21 mouse cellular contexts compared by ENCODE assay signal in genomic region chr4:47363134-47363533, GRCm38 (mm10). TPM values are rescaled to one million over a fixed set of nuclear protein-coding genes. Genes with fewer than 3 reads are reported as not detected.
DNase-seq lines count a peak whose midpoint lies in the region; ATAC-seq and TF ChIP-seq lines count a peak whose summit lies in the region.
"Had no signal": no experiment of that assay in that cellular context is flagged by ENCODE, and none has a peak within 500 bp of the region (broad histone marks: within the 10 kb centered on the region; RNA-seq: fewer than 3 reads in every experiment).

No protein-coding gene starts in this region.

- H3K36me3 ChIP-seq in heart, embryonic 11.5 days (ENCODE audit: control insufficient read depth, insufficient read depth, low read length) = no peaks in the 10 kb centered on the region
- no peaks in the 10 kb centered on the region for H3K36me3 ChIP-seq in kidney, postnatal 0 days (ENCODE audit: insufficient read depth, low read length)
- H3K36me3 ChIP-seq in midbrain, embryonic 14.5 days (ENCODE audit: control insufficient read depth, insufficient read depth, low read length) = no peaks in the 10 kb centered on the region
- peaks cover 10% of the 10 kb centered on the region; the same call in 1 of the 2 replicates for H3K36me3 ChIP-seq in midbrain, embryonic 10.5 days
- no peaks in the 10 kb centered on the region for H3K36me3 ChIP-seq in forebrain, embryonic 11.5 days (ENCODE audit: control insufficient read depth, insufficient read depth, low read length)
- H3K36me3 ChIP-seq: hindbrain, embryonic 12.5 days; midbrain, embryonic 15.5 days had no signal

- ATAC-seq in heart, embryonic 11.5 days (replicated peaks; ENCODE audit: insufficient number of reproducible peaks, low FRiP score, low TSS enrichment) = no peak
- no peak for ATAC-seq in kidney, postnatal 0 days (replicated peaks; ENCODE audit: low FRiP score, low read depth)
- no peak for ATAC-seq in midbrain, embryonic 14.5 days (ENCODE audit: low FRiP score, low TSS enrichment)
- no peak for ATAC-seq in forebrain, embryonic 11.5 days (replicated peaks; ENCODE audit: low FRiP score)
- ATAC-seq: forebrain, embryonic 14.5 days; inflammation-experienced regulatory T-cells, adult 6 months; midbrain, embryonic 15.5 days had no signal

- DNase-seq in heart, adult 11 months = peak; percentile 92
- DNase-seq in kidney, postnatal 0 days (ENCODE audit: low spot score) = peak; percentile 42
- no peak for DNase-seq in kidney, postnatal 10 days
- peak; percentile 12 for DNase-seq in midbrain, embryonic 14.5 days
- DNase-seq in midbrain, embryonic 10.5 days (ENCODE audit: low spot score) = no peak
- no peak for DNase-seq in forebrain, embryonic 11.5 days (ENCODE audit: low spot score)
- DNase-seq: adrenal gland, adult 8-10 months; cerebellum, adult 11 months; cerebellum, postnatal 14 days; heart, adult 2 months; layer of hippocampus, adult 9-11 months; liver; retina, postnatal 1 day; right cerebral cortex, postnatal 4 days; thymus, postnatal 36 days had no signal

- TF ChIP-seq CTCF in kidney, postnatal 0 days (IDR thresholded peaks at IDR 0.05; ENCODE audit: low read depth) = no peak

- no peak overlapping the region for H3K4me2 ChIP-seq in heart, embryonic 11.5 days
- no peak overlapping the region for H3K4me2 ChIP-seq in kidney, postnatal 0 days (ENCODE audit: low read length)
- H3K4me2 ChIP-seq in midbrain, embryonic 14.5 days (ENCODE audit: low read length) = no peak overlapping the region
- H3K4me2 ChIP-seq in forebrain, embryonic 11.5 days (ENCODE audit: low read depth, low read length, severe bottlenecking) = no peak overlapping the region
- H3K4me2 ChIP-seq: hindbrain, embryonic 12.5 days; midbrain, embryonic 15.5 days had no signal

- H3K4me1 ChIP-seq in heart, embryonic 11.5 days (ENCODE audit: control insufficient read depth, insufficient read depth, low read length) = peaks cover 5% of the 10 kb centered on the region
- peaks cover 7% of the 10 kb centered on the region for H3K4me1 ChIP-seq in kidney, postnatal 0 days (replicated peaks; ENCODE audit: insufficient read depth, low read length)
- no peaks in the 10 kb centered on the region for H3K4me1 ChIP-seq in midbrain, embryonic 14.5 days (ENCODE audit: control insufficient read depth, insufficient read depth, low read length)
- no peaks in the 10 kb centered on the region for H3K4me1 ChIP-seq in midbrain, embryonic 10.5 days
- H3K4me1 ChIP-seq in forebrain, embryonic 11.5 days (replicated peaks; ENCODE audit: control insufficient read depth, insufficient read depth, low read length) = peaks cover 2% of the 10 kb centered on the region; the same call in 1 of the 2 replicates
- H3K4me1 ChIP-seq: hindbrain, embryonic 12.5 days had no signal

- H3K4me3 ChIP-seq in heart, embryonic 11.5 days (ENCODE audit: low read depth, low read length) = no peak overlapping the region
- H3K4me3 ChIP-seq in kidney, postnatal 0 days (replicated peaks; ENCODE audit: low read depth, low read length) = no peak overlapping the region
- no peak overlapping the region for H3K4me3 ChIP-seq in midbrain, embryonic 14.5 days (replicated peaks; ENCODE audit: low read depth, low read length)
- no peak overlapping the region for H3K4me3 ChIP-seq in midbrain, embryonic 10.5 days
- H3K4me3 ChIP-seq in forebrain, embryonic 11.5 days (ENCODE audit: low read depth, low read length) = no peak overlapping the region
- H3K4me3 ChIP-seq: heart, adult 2 months; hindbrain, embryonic 12.5 days; midbrain, embryonic 15.5 days had no signal

- no peak overlapping the region for H3K27ac ChIP-seq in heart, embryonic 11.5 days (ENCODE audit: low read depth, low read length)
- H3K27ac ChIP-seq in kidney, postnatal 0 days = no peak overlapping the region
- H3K27ac ChIP-seq in midbrain, embryonic 14.5 days (replicated peaks; ENCODE audit: low read depth, low read length) = no peak overlapping the region
- H3K27ac ChIP-seq in midbrain, embryonic 10.5 days (replicated peaks) = no peak overlapping the region
- H3K27ac ChIP-seq in forebrain, embryonic 11.5 days (ENCODE audit: low read depth, low read length) = no peak overlapping the region
- H3K27ac ChIP-seq: heart, adult 2 months; hindbrain, embryonic 12.5 days; midbrain, embryonic 15.5 days had no signal

- no peak overlapping the region for H3K9ac ChIP-seq in heart, embryonic 11.5 days (ENCODE audit: low read depth, low read length)
- H3K9ac ChIP-seq in kidney, postnatal 0 days (ENCODE audit: low read depth, low read length) = no peak overlapping the region
- H3K9ac ChIP-seq in midbrain, embryonic 14.5 days (replicated peaks; ENCODE audit: low read length) = no peak overlapping the region
- no peak overlapping the region for H3K9ac ChIP-seq in forebrain, embryonic 11.5 days (ENCODE audit: low read length)
- H3K9ac ChIP-seq: hindbrain, embryonic 12.5 days; midbrain, embryonic 15.5 days had no signal

- no peaks in the 10 kb centered on the region for H3K9me3 ChIP-seq in heart, embryonic 11.5 days (replicated peaks; ENCODE audit: control insufficient read depth, low read length)
- no peaks in the 10 kb centered on the region for H3K9me3 ChIP-seq in kidney, postnatal 0 days (replicated peaks; ENCODE audit: low read length)
- no peaks in the 10 kb centered on the region for H3K9me3 ChIP-seq in midbrain, embryonic 14.5 days (ENCODE audit: control insufficient read depth, low read length)
- H3K9me3 ChIP-seq in midbrain, embryonic 10.5 days (replicated peaks) = peaks cover 4% of the 10 kb centered on the region; the same call in 1 of the 2 replicates
- H3K9me3 ChIP-seq in forebrain, embryonic 11.5 days (ENCODE audit: control insufficient read depth, low read length) = no peaks in the 10 kb centered on the region
- H3K9me3 ChIP-seq: hindbrain, embryonic 12.5 days; midbrain, embryonic 15.5 days had no signal

- H3K27me3 ChIP-seq in heart, embryonic 11.5 days (ENCODE audit: control insufficient read depth, insufficient read depth, low read length) = no peaks in the 10 kb centered on the region
- no peaks in the 10 kb centered on the region for H3K27me3 ChIP-seq in kidney, postnatal 0 days (ENCODE audit: insufficient read depth, low read length)
- no peaks in the 10 kb centered on the region for H3K27me3 ChIP-seq in midbrain, embryonic 14.5 days (ENCODE audit: control insufficient read depth, insufficient read depth, low read length)
- H3K27me3 ChIP-seq in midbrain, embryonic 10.5 days (ENCODE audit: low read depth, poor library complexity, severe bottlenecking) = no peaks in the 10 kb centered on the region
- H3K27me3 ChIP-seq in forebrain, embryonic 11.5 days (ENCODE audit: control insufficient read depth, insufficient read depth, low read length) = no peaks in the 10 kb centered on the region
- H3K27me3 ChIP-seq: CH12.LX; hindbrain, embryonic 12.5 days; midbrain, embryonic 15.5 days had no signal

- 53% methylated on average over 3 of the region's 3 CpGs for WGBS in heart, embryonic 11.5 days (ENCODE audit: insufficient replicate concordance)
- 43% methylated on average over 3 of the region's 3 CpGs for WGBS in kidney, postnatal 0 days
- 53% methylated on average over 3 of the region's 3 CpGs for WGBS in midbrain, embryonic 14.5 days
- WGBS in midbrain, embryonic 10.5 days = 82% methylated on average over 3 of the region's 3 CpGs
- WGBS in forebrain, embryonic 11.5 days = 79% methylated on average over 3 of the region's 3 CpGs

RNA-seq across cellular contexts. Expression of gene Tgfbr1, which starts 10.1 kb away (rescaled TPM):
- polyA plus RNA-seq in heart, embryonic 11.5 days (2014; fragmentation: Nextera tagmentation; extraction: Ambion mirVana) = 36.8 and 49.2 TPM in 2 replicates
- polyA plus RNA-seq in kidney, postnatal 0 days (2015; fragmentation: Nextera tagmentation; extraction: Ambion mirVana) = 25.9 and 26.2 TPM in 2 replicates
- 33.9 and 57.4 TPM in 2 replicates for polyA plus RNA-seq in midbrain, embryonic 14.5 days (2014; fragmentation: Nextera tagmentation; extraction: Ambion mirVana)
- polyA plus RNA-seq in midbrain, embryonic 10.5 days (2016; fragmentation: Nextera tagmentation; extraction: Ambion mirVana) = 90.0 and 110 TPM in 2 replicates
- 95.4 and 103 TPM in 2 replicates for polyA plus RNA-seq in forebrain, embryonic 11.5 days (2014; fragmentation: Nextera tagmentation; extraction: Ambion mirVana)

Comparison
In these comparisons a context has a peak if more than half of its experiments do, and no peak if none do; other contexts are left out.
1. DNase-seq: peak in heart, adult 11 months (single experiment), kidney, postnatal 0 days (single experiment) and midbrain, embryonic 14.5 days (single experiment); none in kidney, postnatal 10 days (single experiment), midbrain, embryonic 10.5 days (single experiment) and forebrain, embryonic 11.5 days (single experiment).